Mouse (Mus musculus) hindbrain, embryonic 10.5 days (tissue): ENCODE measurements around the gene Cfap298. TPM values are rescaled to one million over a fixed set of nuclear protein-coding genes. Genes with fewer than 3 reads are reported as not detected.

Experiments used
- DNase-seq: peaks from one replicate; pipeline ENCODE4 v3.0.0-alpha.2; 2017; ENCODE audit warnings: low spot score
- H3K27ac ChIP-seq: fragments of 300-500 bp; sonication (generic); 2 replicates; pipeline ENCODE4 v1.5.1; 2016; ENCODE audit warnings: mild to moderate bottlenecking, moderate library complexity
- H3K27me3 ChIP-seq: fragments of 300-500 bp; sonication (generic); 2 replicates; pipeline ENCODE4 v1.6.1; 2016; ENCODE audit warnings: mild to moderate bottlenecking; ENCODE audit not compliant: poor library complexity, insufficient read depth, severe bottlenecking
- H3K36me3 ChIP-seq: fragments of 300-500 bp; sonication (generic); 2 replicates; pipeline ENCODE4 v1.6.1; 2016; ENCODE audit warnings: mild to moderate bottlenecking, moderate library complexity
- H3K4me1 ChIP-seq: fragments of 300-500 bp; sonication (generic); replicated peaks from 2 replicates; pipeline ENCODE4 v1.6.1; 2016; ENCODE audit warnings: mild to moderate bottlenecking
- H3K4me3 ChIP-seq: fragments of 300-500 bp; sonication (generic); 2 replicates; pipeline ENCODE4 v1.5.1; 2016; ENCODE audit warnings: mild to moderate bottlenecking, moderate library complexity
- H3K9me3 ChIP-seq: fragments of 300-500 bp; sonication (generic); 2 replicates; pipeline ENCODE4 v1.6.1; 2016; ENCODE audit warnings: mild to moderate bottlenecking, moderate library complexity
- WGBS: fragments of 180-500 bp; shearing (Covaris S2); methylation state at CpG from one replicate; pipeline ENCODE4 v1.1.7; 2016; 5-methylcytosine and 5-hydroxymethylcytosine counted together
- polyA plus RNA-seq: library from polyadenylated mRNA; unstranded; fragments of >200 nt; fragmentation: Nextera tagmentation; extraction: Ambion mirVana; gene quantifications from 2 replicates; pipeline ENCODE4 v1.2.1, GENCODE M21; 2016

Cfap298 gene
- polyA plus RNA-seq, 1 experiment from 2014 or later: 69.3 TPM

- H3K4me3 ChIP-seq: peak overlapping the region; percentile 90
- H3K9me3 ChIP-seq: no peaks in the 10 kb centered on the region
- under 1% methylated on average over 38 of the region's 38 CpGs for WGBS
- H3K27me3 ChIP-seq: no peaks in the 10 kb centered on the region
- DNase-seq: peak; percentile 75
- peaks cover 29% of the 10 kb centered on the region for H3K36me3 ChIP-seq
- peak overlapping the region; percentile 92 for H3K27ac ChIP-seq
- H3K4me1 ChIP-seq: peaks cover 19% of the 10 kb centered on the region
Measured at GRCm38 (mm10) chr16:90934193-90934686, 674 bp downstream of the Cfap298 start.

- no peak for DNase-seq
- WGBS: 33% methylated on average over 13 of the region's 13 CpGs
- Histone ChIP-seq H3K27ac (peak overlapping the region; percentile 92), H3K4me1 (peaks cover 19% of the 10 kb centered on the region), H3K36me3 (peaks cover 32% of the 10 kb centered on the region), H3K4me3 (peak overlapping the region; percentile 90), H3K9me3 (no peaks in the 10 kb centered on the region), H3K27me3 (no peaks in the 10 kb centered on the region)
Measured at GRCm38 (mm10) chr16:90933534-90934176, 1.3 kb downstream of the Cfap298 start.

GRCm38 (mm10) chr16:90927446-90927845, 7.5 kb downstream of the Cfap298 start:
- DNase-seq: no peak
- Histone ChIP-seq H3K9me3 (no peaks in the 10 kb centered on the region), H3K27me3 (no peaks in the 10 kb centered on the region), H3K4me1 (no peaks in the 10 kb centered on the region), H3K27ac (no peak overlapping the region), H3K4me3 (no peak overlapping the region), H3K36me3 (peaks cover 68% of the 10 kb centered on the region)
- WGBS: 89% methylated on average over 4 of the region's 4 CpGs

GRCm38 (mm10) chr16:90925461-90925860, 9.5 kb downstream of the Cfap298 start:
- no peak overlapping the region for H3K4me3 ChIP-seq
- peaks cover 5% of the 10 kb centered on the region for H3K4me1 ChIP-seq
- H3K36me3 ChIP-seq: peaks cover 65% of the 10 kb centered on the region
- H3K9me3 ChIP-seq: no peaks in the 10 kb centered on the region
- no peak overlapping the region for H3K27ac ChIP-seq
- DNase-seq: peak; percentile 67
- 25% methylated on average over 5 of the region's 5 CpGs for WGBS
- H3K27me3 ChIP-seq: no peaks in the 10 kb centered on the region

- Histone ChIP-seq H3K27me3 (no peaks in the 10 kb centered on the region), H3K36me3 (peaks cover 59% of the 10 kb centered on the region), H3K9me3 (no peaks in the 10 kb centered on the region), H3K4me3 (no peak overlapping the region), H3K27ac (no peak overlapping the region), H3K4me1 (peaks cover 5% of the 10 kb centered on the region)
- no peak for DNase-seq
- WGBS: 88% methylated on average over 13 of the region's 13 CpGs
Measured at GRCm38 (mm10) chr16:90924606-90925370, 10.1 kb downstream of the Cfap298 start.

GRCm38 (mm10) chr16:90921471-90922159, 13.3 kb downstream of the Cfap298 start:
- Histone ChIP-seq H3K27ac (peak overlapping the region; percentile 43; the same call in 1 of the 2 replicates), H3K4me1 (peaks cover 10% of the 10 kb centered on the region), H3K36me3 (peaks cover 28% of the 10 kb centered on the region), H3K9me3 (no peaks in the 10 kb centered on the region), H3K27me3 (no peaks in the 10 kb centered on the region), H3K4me3 (no peak overlapping the region)
- 59% methylated on average over 10 of the region's 10 CpGs for WGBS
- peak; percentile 41 for DNase-seq

- Histone ChIP-seq H3K4me3 (no peak overlapping the region), H3K4me1 (peaks cover 17% of the 10 kb centered on the region), H3K27ac (no peak overlapping the region), H3K36me3 (no peaks in the 10 kb centered on the region), H3K9me3 (no peaks in the 10 kb centered on the region), H3K27me3 (no peaks in the 10 kb centered on the region)
- DNase-seq: no peak
- WGBS: 72% methylated on average over 8 of the region's 8 CpGs
Measured at GRCm38 (mm10) chr16:90917156-90917555, 17.8 kb downstream of the Cfap298 start.

GRCm38 (mm10) chr16:90916040-90916481, 18.9 kb downstream of the Cfap298 start:
- no peaks in the 10 kb centered on the region for H3K27me3 ChIP-seq
- no peak overlapping the region for H3K4me3 ChIP-seq
- no peaks in the 10 kb centered on the region for H3K9me3 ChIP-seq
- H3K27ac ChIP-seq: no peak overlapping the region; the same call in 1 of the 2 replicates
- peaks cover 12% of the 10 kb centered on the region for H3K4me1 ChIP-seq
- H3K36me3 ChIP-seq: no peaks in the 10 kb centered on the region
- no peak for DNase-seq
- 37% methylated on average over 12 of the region's 12 CpGs for whole genome bisulfite sequencing

- no peak for DNase-seq
- peaks cover 25% of the 10 kb centered on the region for H3K4me1 ChIP-seq
- no peaks in the 10 kb centered on the region for H3K27me3 ChIP-seq
- H3K9me3 ChIP-seq: no peaks in the 10 kb centered on the region
- no peak overlapping the region for H3K27ac ChIP-seq
- WGBS: 93% methylated on average over 13 of the region's 13 CpGs
- no peaks in the 10 kb centered on the region for H3K36me3 ChIP-seq
- no peak overlapping the region for H3K4me3 ChIP-seq
Measured at GRCm38 (mm10) chr16:90911766-90912165, 23.1 kb downstream of the Cfap298 start.

GRCm38 (mm10) chr16:90910855-90911533, 23.9 kb downstream of the Cfap298 start:
- Histone ChIP-seq H3K27ac (no peak overlapping the region), H3K4me3 (no peak overlapping the region), H3K27me3 (no peaks in the 10 kb centered on the region), H3K4me1 (peaks cover 19% of the 10 kb centered on the region), H3K9me3 (no peaks in the 10 kb centered on the region), H3K36me3 (no peaks in the 10 kb centered on the region)
- DNase-seq: no peak
- 84% methylated on average over 17 of the region's 17 CpGs for WGBS

- Histone ChIP-seq H3K4me3 (no peak overlapping the region), H3K36me3 (no peaks in the 10 kb centered on the region), H3K9me3 (no peaks in the 10 kb centered on the region), H3K4me1 (peaks cover 26% of the 10 kb centered on the region), H3K27me3 (peaks cover 6% of the 10 kb centered on the region; the same call in 1 of the 2 replicates), H3K27ac (no peak overlapping the region)
- 71% methylated on average over 7 of the region's 7 CpGs for WGBS
- no peak for DNase-seq
Measured at GRCm38 (mm10) chr16:90907250-90907649, 27.7 kb downstream of the Cfap298 start.

- peaks cover 32% of the 10 kb centered on the region for H3K4me1 ChIP-seq
- DNase-seq: no peak
- WGBS: 23% methylated on average over 5 of the region's 5 CpGs
- no peaks in the 10 kb centered on the region for H3K9me3 ChIP-seq
- H3K27me3 ChIP-seq: peaks cover 6% of the 10 kb centered on the region; the same call in 1 of the 2 replicates
- no peaks in the 10 kb centered on the region for H3K36me3 ChIP-seq
- no peak overlapping the region; the same call in 1 of the 2 replicates for H3K27ac ChIP-seq
- H3K4me3 ChIP-seq: no peak overlapping the region
Measured at GRCm38 (mm10) chr16:90903300-90903699, 31.6 kb downstream of the Cfap298 start.
